Mouse (Mus musculus) forebrain, embryonic 15.5 days (tissue): ENCODE results near the gene Rps19bp1. TPM values are rescaled to one million over a fixed set of nuclear protein-coding genes. Genes with fewer than 3 reads are reported as not detected.

Experiments used
- ATAC-seq: fragments of 200-750 bp; cut with Nextera tagmentation; replicated peaks from 2 replicates; pipeline ENCODE4 v1.8.0; 2017; ENCODE audit warnings: mild to moderate bottlenecking, moderate TSS enrichment, moderate library complexity
- H3K27ac ChIP-seq: fragments of 300-500 bp; sonication (generic); replicated peaks from 2 replicates; pipeline ENCODE4 v1.5.1; 2015; ENCODE audit warnings: mild to moderate bottlenecking, inconsistent platforms
- H3K27me3 ChIP-seq: fragments of 300-500 bp; sonication (generic); 2 replicates; pipeline ENCODE4 v1.6.1; 2015; ENCODE audit warnings: inconsistent platforms
- H3K36me3 ChIP-seq: fragments of 300-500 bp; sonication (generic); 2 replicates; pipeline ENCODE4 v1.6.1; 2015; ENCODE audit warnings: mild to moderate bottlenecking, inconsistent platforms
- H3K4me1 ChIP-seq: fragments of 300-500 bp; sonication (generic); 2 replicates; pipeline ENCODE4 v1.6.1; 2015; ENCODE audit warnings: inconsistent platforms
- H3K4me2 ChIP-seq: fragments of 300-500 bp; sonication (generic); replicated peaks from 2 replicates; pipeline ENCODE4 v1.6.1; 2015; ENCODE audit warnings: mild to moderate bottlenecking, inconsistent platforms
- H3K4me3 ChIP-seq: fragments of 300-500 bp; sonication (generic); 2 replicates; pipeline ENCODE4 v1.5.1; 2015; ENCODE audit warnings: mild to moderate bottlenecking, inconsistent platforms
- H3K9ac ChIP-seq: fragments of 300-500 bp; sonication (generic); replicated peaks from 2 replicates; pipeline ENCODE4 v1.6.1; 2015; ENCODE audit warnings: mild to moderate bottlenecking, inconsistent platforms
- H3K9me3 ChIP-seq: fragments of 300-500 bp; sonication (generic); 2 replicates; pipeline ENCODE4 v1.6.1; 2016; ENCODE audit warnings: inconsistent platforms
- polyA plus RNA-seq: library from polyadenylated mRNA; unstranded; fragments of >200 nt; fragmentation: Nextera tagmentation; extraction: Ambion mirVana; gene quantifications from 2 replicates; pipeline ENCODE4 v1.2.1, GENCODE M21; 2015

Rps19bp1 gene
- polyA plus RNA-seq, 1 experiment from 2014 or later = 65.3 TPM

- no peak overlapping the region for H3K4me3 ChIP-seq
- ATAC-seq = no peak
- H3K36me3 ChIP-seq = peaks cover 15% of the 10 kb centered on the region; the same call in 1 of the 2 replicates
- no peak overlapping the region for H3K27ac ChIP-seq
- 0 out of 2 replicates have a peak, but pooled peaks cover under 1% of the 10 kb centered on the region for H3K4me1 ChIP-seq
- H3K9ac ChIP-seq = no peak overlapping the region
- H3K9me3 ChIP-seq = no peaks in the 10 kb centered on the region
- no peak overlapping the region for H3K4me2 ChIP-seq
- H3K27me3 ChIP-seq = no peaks in the 10 kb centered on the region
Observed at GRCm38 (mm10) chr15:80213688-80214087, 50.4 kb downstream of the Rps19bp1 start.

Other genes starting within 250 kb of the Rps19bp1 start
- gene Pdgfb, start 249.3 kb downstream of the Rps19bp1 start, polyA plus RNA-seq = 3.0 and 3.3 TPM in 2 replicates
- 40.1 and 44.5 TPM in 2 replicates for gene Syngr1, start 173.0 kb downstream of the Rps19bp1 start, polyA plus RNA-seq
- gene Rpl3, start 172.4 kb downstream of the Rps19bp1 start, polyA plus RNA-seq = 641 and 670 TPM in 2 replicates
- gene Tab1, start 131.2 kb downstream of the Rps19bp1 start, polyA plus RNA-seq = 41.1 and 45.0 TPM in 2 replicates
- 10.3 and 10.7 TPM in 2 replicates for gene Mgat3, start 90.6 kb downstream of the Rps19bp1 start, polyA plus RNA-seq
- gene Mief1, start 30.3 kb downstream of the Rps19bp1 start, polyA plus RNA-seq = 41.0 and 41.6 TPM in 2 replicates
- 4.2 TPM in 1 of 2 replicates, not detected in the other for gene AC140267.1, start 28.5 kb downstream of the Rps19bp1 start, polyA plus RNA-seq
- gene Atf4, start 9.1 kb downstream of the Rps19bp1 start, polyA plus RNA-seq = 123 and 124 TPM in 2 replicates
- gene Cacna1i, start 22.9 kb upstream of the Rps19bp1 start, polyA plus RNA-seq = 0.50 and 0.57 TPM in 2 replicates